Mouse (Mus musculus) hindlimb bud, embryonic 11.5 days (tissue): ENCODE results near the gene Ogn.
"Not testable (repeated sequence)": the region's sequence is repeated elsewhere in the genome, so short reads cannot be mapped to it uniquely, and the experiment has no call there.

ENCODE experiments used
- DNase-seq: peaks from one replicate; pipeline ENCODE4 v3.0.0-alpha.2; 2012; ENCODE audit warnings: low read depth, low spot score; ENCODE audit errors: extremely low spot score

The Ogn gene

DNA sequence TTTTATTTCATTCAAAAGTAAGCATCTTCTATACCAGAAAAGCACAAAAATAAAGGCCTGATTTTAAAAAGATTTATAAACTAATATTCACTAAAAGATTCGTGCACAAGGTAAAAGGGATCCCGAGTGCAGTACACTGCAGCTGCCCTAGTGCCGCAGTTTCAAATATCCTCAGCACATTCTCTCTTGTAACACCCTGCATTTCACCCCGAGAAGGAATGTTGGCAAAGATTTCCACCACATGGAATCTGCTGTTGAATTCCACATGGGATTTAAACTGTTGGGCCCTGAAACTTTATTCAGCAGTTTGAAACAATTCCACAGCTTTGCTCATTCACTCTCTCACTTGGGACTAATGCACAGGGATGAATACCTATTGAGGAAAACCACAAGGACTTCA is at the start of gene Ogn:
Gene Ogn (plus strand): TSS at position 333 of the 400 bp plus-strand sequence.
- no peak for DNase-seq

DNA sequence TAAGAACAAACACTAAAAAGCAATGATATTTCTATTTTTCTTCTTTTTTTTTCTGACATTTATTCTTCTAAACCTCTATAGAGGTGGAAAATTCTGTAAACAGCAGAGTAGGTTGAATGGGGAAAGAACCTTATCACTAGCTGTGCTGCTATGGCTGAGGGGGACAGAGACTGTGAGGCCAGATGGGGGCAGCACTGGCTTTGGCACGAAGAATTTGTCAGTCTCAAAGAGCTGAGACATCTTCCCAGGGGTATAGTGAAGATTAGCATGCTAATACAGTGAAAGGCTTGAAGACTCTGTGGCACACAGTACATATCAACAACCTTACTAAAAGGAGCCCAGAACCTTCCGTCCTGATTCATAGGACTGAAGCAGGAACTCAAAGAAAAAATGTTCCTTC is 48.7 kb upstream of the Ogn start:
- DNase-seq, result no peak

- no peak for DNase-seq
Observed at GRCm38 (mm10) chr13:49560886-49561285, 47.0 kb upstream of the Ogn start.

- DNase-seq, result no peak
Observed at GRCm38 (mm10) chr13:49564347-49564746, 43.5 kb upstream of the Ogn start.

DNA sequence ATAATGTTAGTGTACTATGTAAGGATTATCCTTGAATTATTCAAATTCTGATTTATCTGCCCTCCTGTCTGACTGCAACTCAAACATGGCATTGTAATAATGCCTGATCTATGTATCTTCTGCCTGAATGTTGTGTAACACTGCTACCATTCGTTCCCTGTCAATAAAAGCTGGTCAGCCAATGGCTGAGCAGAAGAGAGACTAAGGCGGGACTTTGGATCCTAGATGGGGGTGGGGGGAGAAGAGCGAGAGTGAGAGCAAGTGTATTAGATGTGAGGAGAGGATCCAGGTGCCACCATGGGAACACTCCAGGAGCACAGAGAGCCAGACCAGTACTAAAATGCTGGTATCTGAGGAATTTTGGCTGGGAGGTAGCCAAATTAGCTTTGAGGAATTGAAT is 37.5 kb upstream of the Ogn start:
- DNase-seq, result no peak

- DNase-seq, result no peak
Observed at GRCm38 (mm10) chr13:49571418-49571817, 36.4 kb upstream of the Ogn start.

GRCm38 (mm10) chr13:49581541-49582530 is 26.0 kb upstream of the Ogn start, which contains the start of gene Omd:
Gene Omd (plus strand): TSS chr13:49582462.
- DNase-seq, result peak; percentile 56

- no peak for DNase-seq
Observed at GRCm38 (mm10) chr13:49583859-49584258, 24.0 kb upstream of the Ogn start.

GRCm38 (mm10) chr13:49584307-49585005 is 23.4 kb upstream of the Ogn start:
- DNase-seq, result no peak

GRCm38 (mm10) chr13:49586062-49586461 is 21.8 kb upstream of the Ogn start:
- DNase-seq, result no peak

DNA sequence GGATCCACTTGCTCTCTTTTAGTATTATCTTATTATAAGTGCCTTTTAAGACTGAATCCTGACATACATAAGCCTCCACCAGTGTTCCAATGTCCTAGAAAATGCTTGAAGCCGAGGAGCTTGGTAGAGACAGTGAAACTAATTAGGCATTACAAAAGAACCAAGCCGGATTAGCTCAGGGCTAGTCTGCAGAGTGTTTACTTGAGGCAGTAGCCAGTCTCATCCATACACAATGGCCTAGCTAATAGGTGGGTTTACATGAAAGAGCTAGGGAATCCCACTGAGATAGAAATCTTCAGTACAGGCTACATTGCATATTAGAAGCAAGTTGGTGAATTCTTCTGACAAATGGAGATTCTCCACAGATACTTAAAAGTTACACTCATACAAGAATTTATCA is 5.3 kb upstream of the Ogn start:
- DNase-seq, result not testable (repeated sequence)

- no peak for DNase-seq
Observed at GRCm38 (mm10) chr13:49603603-49604002, 4.2 kb upstream of the Ogn start.

GRCm38 (mm10) chr13:49608589-49609322 is 910 bp downstream of the Ogn start:
- DNase-seq, result no peak

DNA sequence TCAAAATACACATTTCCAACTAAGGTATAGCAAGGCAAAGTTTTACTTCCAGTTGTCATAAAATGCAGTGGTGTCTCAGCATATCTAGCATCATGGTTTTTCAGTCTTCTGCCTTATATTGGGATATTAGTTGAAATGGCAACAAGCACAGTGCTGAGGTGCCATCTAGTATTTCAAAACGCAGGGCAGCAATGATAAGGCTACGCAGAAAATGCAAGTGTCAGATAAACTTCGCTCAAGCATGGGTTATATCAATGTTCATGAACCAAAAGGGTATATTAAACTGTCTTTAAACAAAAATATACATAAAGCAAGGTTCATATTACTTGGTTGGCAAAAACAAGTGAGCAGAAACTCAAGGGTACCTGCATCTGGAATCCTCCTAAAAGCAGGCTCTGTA is 9.2 kb downstream of the Ogn start:
- no peak for DNase-seq

DNA sequence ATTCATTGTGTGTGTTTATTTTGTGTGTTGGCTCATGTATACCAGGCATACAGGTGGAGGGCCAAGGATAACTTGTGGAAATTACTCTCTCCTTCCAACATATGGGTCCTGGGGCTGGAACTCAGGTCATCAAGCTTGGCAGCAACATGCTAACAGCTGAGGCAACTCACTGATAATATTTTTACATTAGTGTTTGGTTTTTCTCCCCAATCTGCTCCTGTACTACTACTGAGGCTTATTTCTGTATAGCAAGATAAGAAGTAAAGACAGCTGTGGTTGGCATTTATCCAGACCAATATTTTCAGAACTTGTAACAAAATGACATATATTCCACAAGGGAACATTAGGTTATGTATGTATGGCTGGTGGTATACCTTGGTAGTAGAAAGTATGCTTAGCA is 10.5 kb downstream of the Ogn start:
- DNase-seq, result no peak

- no peak for DNase-seq
Observed at GRCm38 (mm10) chr13:49623216-49623615, 15.4 kb downstream of the Ogn start.

DNA sequence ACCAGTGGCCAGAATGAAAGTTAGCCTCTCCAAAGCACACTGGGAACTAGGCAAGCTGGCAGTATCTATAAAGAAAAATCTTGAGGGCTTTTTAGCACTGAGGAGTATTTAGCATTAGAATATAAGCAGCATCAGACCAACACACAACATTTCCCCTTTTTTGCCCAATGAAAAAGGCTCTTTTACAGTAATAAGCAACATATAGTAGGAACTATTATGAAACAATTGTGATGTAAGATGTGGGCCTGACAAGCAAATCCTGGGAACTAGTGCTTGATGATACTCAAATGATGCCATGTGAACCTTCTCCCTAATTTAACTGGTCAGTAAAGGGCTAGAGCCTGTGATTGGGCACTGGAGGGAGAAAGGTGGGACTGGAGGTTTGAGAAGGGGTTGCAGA is 20.3 kb downstream of the Ogn start:
- no peak for DNase-seq

GRCm38 (mm10) chr13:49629076-49629475 is 21.2 kb downstream of the Ogn start:
- DNase-seq, result no peak

- DNase-seq, result no peak
Observed at GRCm38 (mm10) chr13:49639965-49640364, 32.1 kb downstream of the Ogn start.

DNA sequence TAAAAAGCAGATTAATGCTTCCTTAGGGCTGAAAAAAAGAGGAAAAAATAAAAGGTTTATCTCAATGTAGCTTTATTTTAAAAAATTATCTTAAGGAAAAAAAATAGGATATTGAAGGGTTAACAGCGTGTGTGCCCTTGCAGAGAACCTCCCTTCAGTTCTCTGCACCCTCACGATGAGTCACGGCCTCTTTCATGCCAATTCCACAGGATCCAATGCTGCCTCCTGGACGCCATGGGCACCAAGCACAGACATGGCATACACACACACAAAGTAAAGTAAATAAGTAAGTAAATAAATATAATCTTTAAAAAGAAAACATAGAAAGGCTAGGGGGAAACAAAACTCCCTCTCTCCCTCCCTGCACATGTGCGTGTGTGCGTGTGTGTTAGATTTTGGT is 34.8 kb downstream of the Ogn start:
- no peak for DNase-seq

GRCm38 (mm10) chr13:49643669-49644362 is 36.0 kb downstream of the Ogn start:
- no peak for DNase-seq
